Mouse (Mus musculus) fibroblast of lung, adult 2 months (primary cell): Measurements from ENCODE around the gene Zfp786.
A peak's percentile ranks its signal among the peaks of the same experiment; 100 is the strongest.
"Not testable (repeated sequence)": the region's sequence is repeated elsewhere in the genome, so short reads cannot be mapped to it uniquely, and the experiment has no call there.

Experiments used
- DNase-seq: peaks from one replicate; pipeline ENCODE4 v3.0.0-alpha.2; 2011; ENCODE audit warnings: low read depth

Zfp786 gene

DNA sequence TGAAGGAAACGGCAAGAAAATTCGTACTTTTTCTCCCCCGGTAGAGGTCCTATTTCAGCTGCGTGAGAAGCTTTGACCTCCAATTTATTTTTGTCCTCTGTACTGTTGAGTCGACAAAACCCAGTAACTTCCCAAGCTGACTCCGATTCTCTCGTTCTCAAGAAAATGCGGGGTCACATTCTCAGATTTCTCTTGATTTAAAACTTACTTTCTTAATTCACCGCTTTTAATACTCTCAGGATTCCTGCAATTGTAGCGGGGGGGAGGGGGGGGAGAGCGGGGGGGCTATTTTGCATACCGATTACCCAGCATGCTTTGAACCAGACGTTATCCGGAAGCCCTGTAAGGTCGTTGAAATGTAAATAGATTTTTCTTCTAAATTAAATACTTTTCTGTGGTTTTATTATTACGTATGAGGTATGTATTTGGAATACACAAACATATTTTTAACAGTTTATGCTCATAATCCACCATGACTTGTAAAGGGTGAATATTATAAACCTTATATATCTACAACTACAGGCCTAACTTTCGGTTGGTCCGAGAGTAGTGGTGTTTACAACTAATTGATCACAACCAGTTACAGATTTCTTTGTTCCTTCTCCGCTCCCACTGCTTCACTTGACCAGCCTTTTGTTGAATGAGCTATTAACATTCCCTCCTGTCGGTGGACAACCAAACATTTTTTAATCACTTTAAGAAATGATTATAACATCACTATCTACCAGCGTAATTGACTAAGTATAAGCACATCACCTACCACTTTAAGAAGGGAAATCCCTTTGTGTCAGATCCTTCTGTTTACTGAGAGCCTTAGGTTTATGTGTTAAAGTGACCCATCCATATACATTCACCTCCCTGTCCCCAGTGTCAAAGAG is 49.3 kb downstream of the Zfp786 start:
- peak; percentile 62 for DNase-seq

DNA sequence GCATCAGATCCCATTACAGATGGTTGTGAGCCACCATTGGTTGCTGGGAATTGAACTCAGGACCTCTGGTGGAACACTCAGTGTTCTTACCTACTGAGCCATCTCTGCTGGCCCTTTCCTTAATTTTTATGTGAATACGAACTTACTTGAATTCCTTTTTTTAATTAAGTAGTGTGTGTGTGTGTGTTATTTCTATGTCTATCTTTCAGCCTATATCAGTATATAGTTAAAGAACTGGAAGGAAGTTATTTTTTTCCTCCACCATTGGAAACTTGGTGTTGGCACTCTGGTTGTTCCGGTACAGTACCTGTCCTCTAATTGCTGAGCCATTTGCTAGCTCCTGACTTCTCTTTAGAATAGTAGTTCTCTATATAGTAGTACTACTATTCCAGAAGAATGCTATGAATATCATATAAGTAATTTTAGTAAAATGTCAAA is 50.1 kb downstream of the Zfp786 start:
- DNase-seq: no peak

DNA sequence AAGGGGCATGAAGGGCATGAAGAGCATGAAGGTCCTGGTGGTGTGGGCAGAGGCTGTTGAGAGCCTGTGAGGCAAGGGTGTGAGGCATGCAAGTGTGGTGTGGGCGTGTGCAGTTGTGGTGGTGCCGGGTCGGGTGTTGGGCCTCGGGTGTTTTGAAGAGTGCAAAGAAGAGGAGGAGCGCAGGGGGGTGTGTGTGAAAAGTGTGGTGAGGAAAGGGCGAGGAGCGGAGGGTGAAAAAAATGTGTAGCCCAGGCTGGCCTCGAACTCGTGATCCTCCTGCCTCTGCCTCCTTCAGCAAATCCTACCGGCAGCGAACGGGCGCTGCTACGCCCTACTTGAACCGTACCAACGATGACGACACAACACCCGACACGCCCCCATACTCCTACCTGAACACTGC is 58.9 kb downstream of the Zfp786 start:
- DNase-seq: not testable (repeated sequence)

DNA sequence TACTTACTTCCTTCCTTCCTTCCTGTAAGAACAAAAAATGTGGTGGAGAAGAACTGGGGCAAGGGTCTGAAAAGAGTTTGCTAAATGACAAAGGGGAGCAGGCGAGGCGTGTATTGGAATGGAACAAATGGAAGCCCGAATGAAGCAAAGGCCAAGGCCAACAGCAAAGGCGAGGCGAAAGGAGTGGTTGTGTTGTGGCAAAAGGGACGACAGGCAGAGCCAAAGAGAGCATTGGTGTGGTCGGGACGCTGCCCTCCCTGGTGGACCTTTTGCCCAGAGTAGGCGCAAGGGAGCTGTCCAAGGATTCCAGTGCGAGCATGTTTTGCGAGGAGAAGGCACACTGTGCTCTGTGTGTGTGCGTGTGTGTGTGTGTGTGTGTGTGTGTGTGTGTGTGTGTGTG is 59.6 kb downstream of the Zfp786 start:
- not testable (repeated sequence) for DNase-seq

DNA sequence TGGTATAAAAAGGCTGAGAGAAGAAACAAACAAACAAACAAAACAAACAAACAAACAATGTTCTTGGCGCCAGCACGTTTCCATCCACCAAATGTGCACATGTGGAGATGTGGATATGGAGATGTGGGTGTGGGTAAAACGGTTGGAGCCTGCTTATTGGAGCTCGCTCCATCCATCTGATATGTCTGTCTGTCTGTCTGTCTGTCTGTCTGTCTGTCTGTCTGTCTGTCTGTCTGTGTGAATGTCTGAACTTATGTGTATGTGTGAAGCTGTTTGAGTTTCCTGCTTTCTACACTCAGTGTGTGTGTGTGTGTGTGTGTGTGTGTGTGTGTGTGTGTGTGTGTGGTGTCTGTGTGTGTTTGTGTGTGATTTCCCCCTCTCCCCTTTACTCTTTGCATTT is 60.8 kb downstream of the Zfp786 start:
- DNase-seq: not testable (repeated sequence)
